In genomic region chr11:88869443-88869842, GRCm38 (mm10) we compare ENCODE assay signal across 17 mouse cellular contexts. TPM values are rescaled to one million over a fixed set of nuclear protein-coding genes. Genes with fewer than 3 reads are reported as not detected.
"Had no signal": no experiment of that assay in that cellular context is flagged by ENCODE, and none has a peak within 500 bp of the region (broad histone marks: within the 10 kb centered on the region; RNA-seq: fewer than 3 reads in every experiment).

No protein-coding gene starts in this region.

- ATAC-seq: liver, postnatal 0 days; midbrain, embryonic 13.5 days; midbrain, embryonic 15.5 days had no signal

- H3K4me2 ChIP-seq: liver, embryonic 15.5 days; midbrain, embryonic 11.5 days; midbrain, embryonic 13.5 days; midbrain, embryonic 15.5 days; neural tube, embryonic 12.5 days; stomach, embryonic 15.5 days had no signal

- H3K9me3 ChIP-seq: liver, embryonic 15.5 days; megakaryocyte, embryonic 14.5 days; midbrain, embryonic 13.5 days; midbrain, embryonic 15.5 days; neural tube, embryonic 12.5 days; stomach, embryonic 15.5 days had no signal

- H3K27ac ChIP-seq: liver, embryonic 15.5 days; macrophage; midbrain, embryonic 13.5 days; midbrain, embryonic 15.5 days; neural tube, embryonic 12.5 days; stomach, embryonic 15.5 days; stomach, postnatal 0 days had no signal

- H3K9ac ChIP-seq: liver, embryonic 15.5 days; liver, postnatal 0 days; midbrain, embryonic 13.5 days; midbrain, embryonic 15.5 days; neural tube, embryonic 12.5 days; stomach, embryonic 15.5 days had no signal

- DNase-seq: liver, postnatal 0 days; lung, adult 2 months; lung, postnatal 10 days; right cerebral cortex, postnatal 14 days; thymus, adult 2 months; thymus, postnatal 25 days; thymus, postnatal 4 days had no signal

- H3K36me3 ChIP-seq: liver, embryonic 15.5 days; midbrain, embryonic 13.5 days; midbrain, embryonic 15.5 days; neural tube, embryonic 12.5 days; stomach, embryonic 15.5 days had no signal

- H3K4me3 ChIP-seq: liver, embryonic 15.5 days; megakaryocyte, embryonic 14.5 days; midbrain, embryonic 13.5 days; midbrain, embryonic 15.5 days; neural tube, embryonic 12.5 days; stomach, embryonic 15.5 days had no signal

RNA-seq across cellular contexts. Expression of gene Akap1, which starts 5.1 kb away (rescaled TPM):
- total RNA-seq: neutrophil, adult 5-6 weeks had no signal
